Mouse (Mus musculus): ENCODE results near the gene Slc9a9. TPM values are rescaled to one million over a fixed set of nuclear protein-coding genes. Genes with fewer than 3 reads are reported as not detected.

Slc9a9 gene
- polyA plus RNA-seq, 2 experiments: 1.1 to 1.3 TPM

- no peak for DNase-seq (ENCODE audit: low read depth in 3 of 3, low spot score in 3 of 3)
- no peaks in the 10 kb centered on the region for H3K9me3 ChIP-seq (ENCODE audit: control insufficient read depth, low read length)
- H3K9ac ChIP-seq (replicated peaks): no peak overlapping the region
- TF ChIP-seq CTCF (IDR thresholded peaks at IDR 0.05; ENCODE audit: low read depth) (no peak), EP300 (IDR thresholded peaks at IDR 0.05; ENCODE audit: low read depth) (no peak)
- no peaks in the 10 kb centered on the region for H3K4me1 ChIP-seq (replicated peaks; ENCODE audit: control insufficient read depth in 2 of 2, insufficient read depth in 2 of 2, low read length in 1 of 2)
- H3K4me3 ChIP-seq (ENCODE audit: insufficient read depth in 1 of 2, low read depth in 2 of 2, low read length in 2 of 2): no peak overlapping the region
- no peak for ATAC-seq (ENCODE audit: insufficient read depth)
- WGBS (ENCODE audit: insufficient replicate concordance): 16% methylated on average over 3 of the region's 3 CpGs
- no peaks in the 10 kb centered on the region for H3K27me3 ChIP-seq (ENCODE audit: control insufficient read depth, insufficient read depth, low read length)
- H3K36me3 ChIP-seq (replicated peaks; ENCODE audit: control insufficient read depth, insufficient read depth, low read depth): no peaks in the 10 kb centered on the region
- no peak overlapping the region for H3K4me2 ChIP-seq (ENCODE audit: low read depth)
- H3K27ac ChIP-seq: no peak overlapping the region
Observed at GRCm38 (mm10) chr9:94950676-94951075, 281.0 kb downstream of the Slc9a9 start.

GRCm38 (mm10) chr9:94955645-94956044 lies 285.9 kb downstream of the Slc9a9 start:
- TF ChIP-seq EP300 (IDR thresholded peaks at IDR 0.05; ENCODE audit: low read depth) (no peak), CTCF (IDR thresholded peaks at IDR 0.05; ENCODE audit: low read depth) (no peak)
- H3K4me2 ChIP-seq (ENCODE audit: low read depth): no peak overlapping the region
- H3K9me3 ChIP-seq (ENCODE audit: control insufficient read depth, low read length): no peaks in the 10 kb centered on the region
- ATAC-seq (ENCODE audit: insufficient read depth): no peak
- no peaks in the 10 kb centered on the region for H3K4me1 ChIP-seq (replicated peaks; ENCODE audit: control insufficient read depth in 2 of 2, insufficient read depth in 2 of 2, low read length in 1 of 2)
- DNase-seq (ENCODE audit: low read depth in 3 of 3, low spot score in 3 of 3): no peak
- H3K27ac ChIP-seq: no peak overlapping the region
- no peak overlapping the region for H3K4me3 ChIP-seq (ENCODE audit: insufficient read depth in 1 of 2, low read depth in 2 of 2, low read length in 2 of 2)
- 42% methylated on average over 2 of the region's 2 CpGs for WGBS (ENCODE audit: insufficient replicate concordance)
- no peaks in the 10 kb centered on the region for H3K36me3 ChIP-seq (replicated peaks; ENCODE audit: control insufficient read depth, insufficient read depth, low read depth)
- no peak overlapping the region for H3K9ac ChIP-seq (replicated peaks)
- H3K27me3 ChIP-seq (ENCODE audit: control insufficient read depth, insufficient read depth, low read length): no peaks in the 10 kb centered on the region

GRCm38 (mm10) chr9:94958382-94958781 lies 288.7 kb downstream of the Slc9a9 start:
- Histone ChIP-seq H3K9me3 (ENCODE audit: control insufficient read depth, low read length) (no peaks in the 10 kb centered on the region), H3K27me3 (ENCODE audit: control insufficient read depth, insufficient read depth, low read length) (no peaks in the 10 kb centered on the region), H3K4me1 (replicated peaks; ENCODE audit: control insufficient read depth in 2 of 2, insufficient read depth in 2 of 2, low read length in 1 of 2) (no peaks in the 10 kb centered on the region), H3K4me3 (ENCODE audit: insufficient read depth in 1 of 2, low read depth in 2 of 2, low read length in 2 of 2) (no peak overlapping the region), H3K27ac (no peak overlapping the region), H3K36me3 (replicated peaks; ENCODE audit: control insufficient read depth, insufficient read depth, low read depth) (no peaks in the 10 kb centered on the region), H3K9ac (replicated peaks) (no peak overlapping the region), H3K4me2 (ENCODE audit: low read depth) (no peak overlapping the region)
- TF ChIP-seq EP300 (IDR thresholded peaks at IDR 0.05; ENCODE audit: low read depth) (no peak), CTCF (IDR thresholded peaks at IDR 0.05; ENCODE audit: low read depth) (no peak)
- no peak for DNase-seq (ENCODE audit: low read depth in 3 of 3, low spot score in 3 of 3)
- WGBS (ENCODE audit: insufficient replicate concordance): 49% methylated on average over 2 of the region's 2 CpGs
- no peak for ATAC-seq (ENCODE audit: insufficient read depth)

GRCm38 (mm10) chr9:94968596-94969120 lies 298.9 kb downstream of the Slc9a9 start:
- Histone ChIP-seq H3K9me3 (ENCODE audit: control insufficient read depth, low read length) (no peaks in the 10 kb centered on the region), H3K9ac (replicated peaks) (no peak overlapping the region), H3K4me3 (ENCODE audit: insufficient read depth in 1 of 2, low read depth in 2 of 2, low read length in 2 of 2) (no peak overlapping the region), H3K36me3 (replicated peaks; ENCODE audit: control insufficient read depth, insufficient read depth, low read depth) (no peaks in the 10 kb centered on the region), H3K4me2 (ENCODE audit: low read depth) (no peak overlapping the region), H3K27ac (no peak overlapping the region), H3K4me1 (replicated peaks; ENCODE audit: control insufficient read depth in 2 of 2, insufficient read depth in 2 of 2, low read length in 1 of 2) (no peaks in the 10 kb centered on the region), H3K27me3 (ENCODE audit: control insufficient read depth, insufficient read depth, low read length) (no peaks in the 10 kb centered on the region)
- no peak for ATAC-seq (ENCODE audit: insufficient read depth)
- 64% methylated on average over 5 of the region's 5 CpGs for WGBS (ENCODE audit: insufficient replicate concordance)
- TF ChIP-seq CTCF (IDR thresholded peaks at IDR 0.05; ENCODE audit: low read depth) (no peak), EP300 (IDR thresholded peaks at IDR 0.05; ENCODE audit: low read depth) (no peak)
- no peak for DNase-seq (ENCODE audit: low read depth in 3 of 3, low spot score in 3 of 3)

- no peak overlapping the region for H3K4me2 ChIP-seq (ENCODE audit: low read depth)
- no peak overlapping the region for H3K9ac ChIP-seq (replicated peaks)
- H3K36me3 ChIP-seq (replicated peaks; ENCODE audit: control insufficient read depth, insufficient read depth, low read depth): no peaks in the 10 kb centered on the region
- TF ChIP-seq CTCF (IDR thresholded peaks at IDR 0.05; ENCODE audit: low read depth) (no peak), EP300 (IDR thresholded peaks at IDR 0.05; ENCODE audit: low read depth) (no peak)
- no peaks in the 10 kb centered on the region for H3K4me1 ChIP-seq (replicated peaks; ENCODE audit: control insufficient read depth in 2 of 2, insufficient read depth in 2 of 2, low read length in 1 of 2)
- DNase-seq (ENCODE audit: low read depth in 3 of 3, low spot score in 3 of 3): no peak
- WGBS (ENCODE audit: insufficient replicate concordance): 58% methylated on average over 1 of the region's 1 CpGs
- H3K9me3 ChIP-seq (ENCODE audit: control insufficient read depth, low read length): no peaks in the 10 kb centered on the region
- ATAC-seq (ENCODE audit: insufficient read depth): no peak
- H3K27me3 ChIP-seq (ENCODE audit: control insufficient read depth, insufficient read depth, low read length): no peaks in the 10 kb centered on the region
- H3K27ac ChIP-seq: no peak overlapping the region
- H3K4me3 ChIP-seq (ENCODE audit: insufficient read depth in 1 of 2, low read depth in 2 of 2, low read length in 2 of 2): no peak overlapping the region
Observed at GRCm38 (mm10) chr9:94969131-94969530, 299.4 kb downstream of the Slc9a9 start.
